Mouse (Mus musculus) midbrain, embryonic 14.5 days (tissue): ENCODE results near the gene Cldn17. TPM values are rescaled to one million over a fixed set of nuclear protein-coding genes. Genes with fewer than 3 reads are reported as not detected.

Source experiments
- ATAC-seq: fragments of 200-750 bp; cut with Nextera tagmentation; 2 replicates; pipeline ENCODE4 v1.8.0; 2017; ENCODE audit warnings: moderate number of reproducible peaks, moderate library complexity; ENCODE audit not compliant: low FRiP score, low TSS enrichment
- DNase-seq: peaks from one replicate; pipeline ENCODE4 v3.0.0-alpha.2; 2015
- H3K27ac ChIP-seq: fragments of 300-500 bp; sonication (generic); replicated peaks from 2 replicates; pipeline ENCODE4 v1.5.1; 2014; ENCODE audit warnings: mild to moderate bottlenecking, low read depth, low read length, moderate library complexity
- H3K27me3 ChIP-seq: fragments of 300-500 bp; sonication (generic); 2 replicates; pipeline ENCODE4 v1.6.1; 2014; ENCODE audit warnings: low read length, control low read depth, mixed read lengths; ENCODE audit not compliant: control insufficient read depth, insufficient read depth
- H3K36me3 ChIP-seq: fragments of 300-500 bp; sonication (generic); 2 replicates; pipeline ENCODE4 v1.6.1; 2014; ENCODE audit warnings: low read length, control low read depth; ENCODE audit not compliant: control insufficient read depth, insufficient read depth
- H3K4me1 ChIP-seq: fragments of 300-500 bp; sonication (generic); 2 replicates; pipeline ENCODE4 v1.6.1; 2014; ENCODE audit warnings: mild to moderate bottlenecking, antibody characterized with exemption, low read length, control low read depth; ENCODE audit not compliant: control insufficient read depth, insufficient read depth
- H3K4me2 ChIP-seq: fragments of 300-500 bp; sonication (generic); 2 replicates; pipeline ENCODE4 v1.6.1; 2014; ENCODE audit warnings: mild to moderate bottlenecking, low read length, moderate library complexity
- H3K4me3 ChIP-seq: fragments of 300-500 bp; sonication (generic); replicated peaks from 2 replicates; pipeline ENCODE4 v1.5.1; 2014; ENCODE audit warnings: low read depth, low read length
- H3K9ac ChIP-seq: fragments of 300-500 bp; sonication (generic); replicated peaks from 2 replicates; pipeline ENCODE4 v1.6.1; 2014; ENCODE audit warnings: mild to moderate bottlenecking, low read length, moderate library complexity
- H3K9me3 ChIP-seq: fragments of 300-500 bp; sonication (generic); 2 replicates; pipeline ENCODE4 v1.6.1; 2016; ENCODE audit warnings: low read length, control low read depth, mixed read lengths; ENCODE audit not compliant: control insufficient read depth
- WGBS: fragments of 180-500 bp; shearing (Covaris S2); extraction: QIAGEN DNeasy Blood & Tissue Kit; methylation state at CpG from one replicate; pipeline ENCODE4 v1.1.7; 2014; 5-methylcytosine and 5-hydroxymethylcytosine counted together
- polyA plus RNA-seq: library from polyadenylated mRNA; unstranded; fragments of >200 nt; fragmentation: Nextera tagmentation; extraction: Ambion mirVana; gene quantifications from 2 replicates; pipeline ENCODE4 v1.2.1, GENCODE M21; 2014

Gene Cldn17
- not detected in 2 replicates for polyA plus RNA-seq

DNA sequence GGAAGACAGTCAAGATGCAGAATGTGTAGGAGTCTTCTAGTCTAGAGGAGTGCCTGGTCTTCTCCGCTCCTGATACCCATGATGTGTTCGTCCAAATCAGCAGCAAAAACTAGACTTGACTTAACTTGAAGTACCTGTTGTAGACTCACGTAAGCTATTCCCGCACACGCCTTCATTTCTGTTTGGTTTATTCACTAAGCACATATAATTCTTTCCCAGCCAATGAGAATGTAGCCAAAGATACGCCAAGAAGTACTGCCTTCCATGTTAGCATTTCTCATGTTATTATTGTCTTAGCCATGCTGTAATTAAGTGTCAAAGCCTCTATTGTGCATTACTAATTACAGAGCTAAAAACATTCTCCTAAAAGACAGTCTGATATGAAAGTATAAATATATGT lies at the start of gene Cldn17:
Gene Cldn17 (minus strand): TSS at position 101 of the 400 bp plus-strand sequence.
- WGBS = 96% methylated on average over 6 of the region's 6 CpGs
- H3K36me3 ChIP-seq = no peaks in the 10 kb centered on the region
- no peak within 1 kb of the TSS for H3K27ac ChIP-seq
- no peaks in the 10 kb centered on the region for H3K4me1 ChIP-seq
- DNase-seq (no peak), ATAC-seq (no peak)
- no peak within 1 kb of the TSS for H3K4me2 ChIP-seq
- no peaks in the 10 kb centered on the region for H3K9me3 ChIP-seq
- no peak within 1 kb of the TSS for H3K4me3 ChIP-seq
- H3K27me3 ChIP-seq = no peaks in the 10 kb centered on the region
- H3K9ac ChIP-seq = no peak within 1 kb of the TSS

DNA sequence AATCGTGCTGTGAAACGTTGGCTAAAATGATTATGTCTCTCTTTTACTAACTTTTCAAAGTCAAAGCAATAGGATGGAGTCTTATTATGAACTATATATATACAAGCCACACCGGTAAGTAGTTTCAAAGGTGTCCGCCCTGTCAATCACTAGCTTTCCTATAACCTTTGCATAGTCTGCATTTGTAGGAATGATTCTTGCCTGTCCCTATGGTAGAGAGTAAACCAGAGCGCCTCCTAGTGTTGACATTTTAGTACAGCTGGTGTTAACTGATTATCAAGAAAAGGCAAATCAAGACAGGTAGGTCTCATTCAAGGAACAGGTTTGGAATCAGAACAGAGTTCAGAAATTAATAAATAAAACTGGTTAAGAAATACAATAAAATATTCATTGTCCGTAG lies 35.7 kb upstream of the Cldn17 start:
- Histone ChIP-seq H3K9ac (no peak overlapping the region), H3K4me1 (no peaks in the 10 kb centered on the region), H3K4me3 (no peak overlapping the region), H3K27ac (no peak overlapping the region), H3K9me3 (no peaks in the 10 kb centered on the region), H3K27me3 (no peaks in the 10 kb centered on the region), H3K4me2 (no peak overlapping the region), H3K36me3 (no peaks in the 10 kb centered on the region)
- no peak for ATAC-seq
- DNase-seq = peak; percentile 67
- WGBS = 55% methylated on average over 6 of the region's 6 CpGs

DNA sequence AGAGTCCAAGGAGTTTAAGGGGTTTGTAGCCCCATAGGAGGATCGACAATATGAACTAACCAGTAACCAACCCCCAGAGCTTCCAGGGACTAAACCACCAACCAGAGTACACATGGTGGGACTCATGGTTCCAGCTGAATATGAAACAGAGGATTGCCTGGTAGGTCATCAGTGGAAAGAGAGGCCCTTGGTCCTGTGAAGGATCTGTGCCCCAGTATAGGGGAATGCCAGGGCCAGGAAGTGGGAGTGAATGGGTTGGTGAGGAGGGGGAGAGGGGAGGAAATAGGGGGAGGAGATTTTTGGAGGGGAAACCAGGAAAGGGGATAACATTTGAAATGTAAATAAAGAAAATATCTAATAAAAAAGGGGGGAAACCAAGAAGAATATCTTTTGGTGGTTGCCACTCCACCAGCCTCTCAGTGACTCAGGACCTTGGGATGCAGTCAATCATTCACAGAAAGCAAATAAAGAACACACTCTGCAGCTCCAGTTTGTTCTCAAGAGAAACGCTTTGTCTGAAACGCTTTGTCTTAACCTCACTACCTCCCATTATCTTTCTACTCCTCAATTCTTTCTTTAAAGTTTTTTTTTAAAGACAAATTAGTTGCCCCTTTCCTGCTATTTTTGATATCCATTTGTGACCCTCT lies 33.2 kb upstream of the Cldn17 start:
- Histone ChIP-seq H3K9me3 (no peaks in the 10 kb centered on the region), H3K4me3 (no peak overlapping the region), H3K27ac (no peak overlapping the region), H3K4me2 (no peak overlapping the region), H3K9ac (no peak overlapping the region), H3K27me3 (no peaks in the 10 kb centered on the region), H3K4me1 (no peaks in the 10 kb centered on the region), H3K36me3 (no peaks in the 10 kb centered on the region)
- ATAC-seq = no peak
- DNase-seq = no peak
- WGBS = 79% methylated on average over 3 of the region's 3 CpGs

DNA sequence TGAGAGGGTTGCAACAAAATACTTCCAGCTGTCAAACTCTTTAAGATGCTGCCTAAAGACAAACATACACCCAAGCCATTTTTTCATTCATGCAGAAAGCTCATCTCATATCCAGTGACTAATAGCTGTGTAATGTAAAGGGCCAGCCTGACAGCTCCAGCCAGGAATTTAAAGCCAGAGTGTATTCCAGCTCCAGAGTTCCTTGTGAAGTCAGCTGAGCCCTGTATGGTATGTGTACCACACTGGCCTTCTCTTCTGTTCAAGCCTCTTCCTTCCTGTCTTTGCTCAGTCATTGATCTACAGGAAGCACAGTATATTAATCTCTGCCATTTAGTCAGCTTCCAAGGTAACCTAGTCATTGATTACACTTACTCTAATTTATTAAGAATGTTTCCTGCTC lies 4.6 kb upstream of the Cldn17 start:
- DNase-seq (no peak), ATAC-seq (no peak)
- Histone ChIP-seq H3K4me3 (no peak overlapping the region), H3K9ac (no peak overlapping the region), H3K4me2 (no peak overlapping the region), H3K27ac (no peak overlapping the region), H3K27me3 (no peaks in the 10 kb centered on the region), H3K36me3 (no peaks in the 10 kb centered on the region), H3K4me1 (no peaks in the 10 kb centered on the region), H3K9me3 (no peaks in the 10 kb centered on the region)

DNA sequence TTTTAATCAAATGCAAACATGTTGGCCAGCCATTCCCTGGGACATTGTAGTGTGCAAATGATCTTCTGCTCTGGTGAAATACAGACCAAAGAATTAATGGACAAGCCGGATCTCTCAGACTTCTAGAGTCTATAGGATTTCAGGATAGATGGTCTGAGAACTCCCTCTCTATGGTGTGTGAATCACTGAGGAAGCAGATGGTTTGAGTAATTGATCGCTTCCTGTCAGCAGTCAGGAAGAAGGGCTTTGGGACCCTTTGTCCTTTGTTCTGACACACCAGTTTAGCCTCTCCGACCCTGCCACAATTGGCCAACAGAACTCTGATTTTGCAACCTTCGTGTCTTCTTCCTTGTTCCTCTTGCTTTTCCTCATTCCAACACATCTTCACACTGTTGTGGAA lies 1.4 kb upstream of the Cldn17 start:
- 87% methylated on average over 4 of the region's 4 CpGs for WGBS
- ATAC-seq (no peak), DNase-seq (no peak)
- no peak overlapping the region for H3K27ac ChIP-seq
- H3K9me3 ChIP-seq = no peaks in the 10 kb centered on the region
- no peak overlapping the region for H3K4me3 ChIP-seq
- no peak overlapping the region for H3K9ac ChIP-seq
- no peaks in the 10 kb centered on the region for H3K36me3 ChIP-seq
- H3K27me3 ChIP-seq = no peaks in the 10 kb centered on the region
- H3K4me2 ChIP-seq = no peak overlapping the region
- H3K4me1 ChIP-seq = no peaks in the 10 kb centered on the region

DNA sequence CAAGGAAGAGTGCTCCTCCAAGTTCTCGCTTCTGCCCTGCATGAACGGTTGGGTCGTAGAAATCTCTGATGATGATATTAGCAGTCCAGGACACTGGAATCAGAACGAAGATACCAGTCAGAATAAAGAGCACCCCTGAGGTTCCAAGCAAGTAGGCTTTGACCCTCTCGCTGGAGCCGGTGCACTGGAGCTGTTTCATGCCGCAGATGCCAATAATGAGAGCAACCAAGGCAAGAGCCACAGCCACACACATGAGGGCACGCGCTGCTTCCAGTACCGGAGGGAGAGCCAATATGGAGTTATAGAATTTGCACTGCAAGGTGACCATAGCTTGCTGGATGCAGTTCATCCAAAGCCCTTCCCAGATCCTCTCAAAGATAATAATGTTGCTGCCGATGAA lies 440 bp downstream of the Cldn17 start:
- ATAC-seq = no peak
- 95% methylated on average over 11 of the region's 11 CpGs for WGBS

DNA sequence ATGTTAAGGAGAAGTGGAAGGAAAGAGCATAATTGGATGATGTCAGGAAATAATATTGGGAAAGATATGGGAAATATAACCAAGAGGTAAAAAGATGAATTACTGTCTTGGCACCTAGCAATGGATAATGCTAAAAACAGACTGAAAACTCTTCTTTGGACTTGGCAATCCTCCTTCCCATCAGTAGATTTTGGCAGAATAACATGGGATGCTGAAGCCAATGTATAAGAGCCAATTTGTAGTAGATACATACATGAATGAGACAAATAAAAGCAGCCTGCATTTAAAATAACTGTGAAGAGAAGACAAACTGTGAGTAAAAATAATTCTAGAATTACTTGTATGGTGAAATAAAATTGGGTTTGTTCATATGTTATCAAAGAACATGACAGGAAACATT lies 18.7 kb downstream of the Cldn17 start:
- H3K36me3 ChIP-seq = no peaks in the 10 kb centered on the region
- ATAC-seq (no peak), DNase-seq (no peak)
- H3K4me3 ChIP-seq = no peak overlapping the region
- no peak overlapping the region for H3K27ac ChIP-seq
- H3K9me3 ChIP-seq = no peaks in the 10 kb centered on the region
- H3K9ac ChIP-seq = no peak overlapping the region
- H3K4me1 ChIP-seq = no peaks in the 10 kb centered on the region
- no peak overlapping the region for H3K4me2 ChIP-seq
- no peaks in the 10 kb centered on the region for H3K27me3 ChIP-seq

More for the DNA sequence above, 440 bp downstream of the Cldn17 start:
- DNase-seq = no peak
- Histone ChIP-seq H3K4me2 (no peak overlapping the region), H3K4me3 (no peak overlapping the region), H3K27ac (no peak overlapping the region), H3K36me3 (no peaks in the 10 kb centered on the region), H3K27me3 (no peaks in the 10 kb centered on the region), H3K9me3 (no peaks in the 10 kb centered on the region), H3K9ac (no peak overlapping the region), H3K4me1 (no peaks in the 10 kb centered on the region)

DNA sequence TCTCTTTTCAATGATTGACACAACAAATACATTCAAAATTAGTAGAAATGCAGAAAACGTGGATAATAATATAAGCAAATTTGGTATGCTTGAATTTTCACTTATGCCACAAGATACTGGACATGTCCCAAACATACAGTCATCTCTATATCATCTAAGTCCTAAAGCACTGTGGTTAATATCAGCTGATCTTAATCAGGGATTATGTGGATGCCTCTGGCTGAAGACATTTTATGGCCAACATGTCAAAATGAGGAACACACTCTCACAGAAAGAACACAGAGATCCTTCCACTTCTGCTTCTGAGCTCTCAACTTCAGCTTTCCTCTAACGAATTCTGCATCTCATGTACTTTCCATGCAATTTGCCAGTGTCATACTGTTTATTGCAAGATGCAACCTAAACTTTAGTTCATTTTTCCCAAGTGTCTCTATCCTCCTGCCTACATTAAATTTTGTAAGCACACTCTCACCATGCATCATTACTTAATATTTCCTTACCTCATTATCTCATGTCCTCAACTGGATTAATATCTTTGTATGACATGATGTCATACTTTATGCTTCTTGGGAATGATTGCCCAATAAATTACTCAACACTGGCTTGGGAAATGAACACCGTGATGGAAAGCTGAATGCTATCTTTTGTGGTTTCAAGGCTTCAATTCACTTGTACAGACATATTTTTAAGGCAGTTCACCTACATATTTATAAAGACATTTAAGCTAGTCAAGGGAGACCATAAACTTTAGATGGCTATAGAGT lies 26.6 kb downstream of the Cldn17 start:
- no peak for ATAC-seq
- Histone ChIP-seq H3K4me2 (no peak overlapping the region), H3K9me3 (no peaks in the 10 kb centered on the region), H3K27me3 (no peaks in the 10 kb centered on the region), H3K4me3 (no peak overlapping the region), H3K27ac (no peak overlapping the region), H3K9ac (no peak overlapping the region), H3K4me1 (no peaks in the 10 kb centered on the region), H3K36me3 (no peaks in the 10 kb centered on the region)
- DNase-seq = no peak
- 89% methylated on average over 3 of the region's 3 CpGs for WGBS

DNA sequence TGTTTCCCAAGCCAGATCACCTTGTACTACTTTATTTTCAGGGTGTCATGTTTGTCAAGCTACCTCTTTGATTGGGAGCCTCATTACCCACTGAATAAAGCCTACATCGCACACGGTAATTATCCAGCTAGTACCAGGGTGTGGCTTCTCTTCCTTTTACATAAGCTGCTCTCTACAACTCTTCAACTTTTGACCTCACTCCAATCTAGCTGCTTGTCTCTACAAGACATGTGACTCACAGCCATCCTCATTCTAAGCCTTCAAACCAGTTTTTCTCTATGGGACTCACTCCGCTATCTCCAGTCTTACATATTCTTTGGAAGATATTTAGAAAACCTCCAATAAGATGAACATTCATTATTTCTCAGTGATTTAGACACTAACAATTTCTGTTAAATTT lies 43.5 kb downstream of the Cldn17 start:
- no peak overlapping the region for H3K27ac ChIP-seq
- WGBS = 94% methylated on average over 3 of the region's 3 CpGs
- no peaks in the 10 kb centered on the region for H3K4me1 ChIP-seq
- H3K27me3 ChIP-seq = no peaks in the 10 kb centered on the region
- DNase-seq (no peak), ATAC-seq (no peak)
- no peak overlapping the region for H3K4me3 ChIP-seq
- no peaks in the 10 kb centered on the region for H3K9me3 ChIP-seq
- no peak overlapping the region for H3K4me2 ChIP-seq
- no peaks in the 10 kb centered on the region for H3K36me3 ChIP-seq
- no peak overlapping the region for H3K9ac ChIP-seq
